Comparison of ENCODE assay signal across 12 mouse cellular contexts in genomic region chr16:35890645-35891044, GRCm38 (mm10). TPM values are rescaled to one million over a fixed set of nuclear protein-coding genes. Genes with fewer than 3 reads are reported as not detected.
A peak's percentile ranks its signal among the peaks of the same experiment; 100 is the strongest.
DNase-seq lines count a peak whose midpoint lies in the region; ATAC-seq and TF ChIP-seq lines count a peak whose summit lies in the region.
"Had no signal": no experiment of that assay in that cellular context is flagged by ENCODE, and none has a peak within 500 bp of the region (broad histone marks: within the 10 kb centered on the region; RNA-seq: fewer than 3 reads in every experiment).

No protein-coding gene starts in this region.

- no peak for DNase-seq in gastrocnemius, adult 2 months
- DNase-seq in gastrocnemius, postnatal 25 days: no peak
- no peak for DNase-seq in lung, postnatal 0 days (ENCODE audit: low spot score)
- DNase-seq in lung, postnatal 25 days (ENCODE audit: low spot score): no peak
- DNase-seq in Patski (ENCODE audit: low read depth, low spot score): no peak
- DNase-seq in urinary bladder, adult 18-20 months (ENCODE audit: low spot score in 2 of 2): no peak
- DNase-seq: gastrocnemius, postnatal 10 days; left cerebral cortex, postnatal 4 days; lung, postnatal 36 days had no signal

- no peak overlapping the region for H3K4me2 ChIP-seq in lung, postnatal 0 days (replicated peaks; ENCODE audit: low read depth, low read length)

- no peak for ATAC-seq in lung, postnatal 0 days
- no peak for ATAC-seq in Patski
- no peak for ATAC-seq in cerebellum, adult (ENCODE audit: insufficient number of reproducible peaks, low FRiP score, low TSS enrichment)

- H3K36me3 ChIP-seq in lung, postnatal 0 days (ENCODE audit: insufficient read depth, low read length): no peaks in the 10 kb centered on the region
- H3K36me3 ChIP-seq in small intestine, adult 2 months (ENCODE audit: control insufficient read depth, insufficient read depth, low read length): no peaks in the 10 kb centered on the region

- in situ Hi-C loops in Patski (cut with MboI; ENCODE audit: low pct_unique_long_range_greater_than_20kb): no loop called here

- no peak overlapping the region for H3K4me3 ChIP-seq in gastrocnemius, adult 2 months
- no peak overlapping the region for H3K4me3 ChIP-seq in lung, postnatal 0 days (ENCODE audit: low read depth, low read length)
- H3K4me3 ChIP-seq in small intestine, adult 2 months (ENCODE audit: low read depth, low read length): no peak overlapping the region
- H3K4me3 ChIP-seq: myocyte had no signal

- H3K9ac ChIP-seq in lung, postnatal 0 days (replicated peaks; ENCODE audit: low read depth): no peak overlapping the region

- H3K9me3 ChIP-seq in lung, postnatal 0 days (ENCODE audit: low read length): no peaks in the 10 kb centered on the region

- TF ChIP-seq POLR2A in small intestine, adult 2 months (IDR thresholded peaks at IDR 0.05; ENCODE audit: low read depth, low read length): no peak

- TF ChIP-seq EP300 in lung, postnatal 0 days (IDR thresholded peaks at IDR 0.05): no peak

- CTCF ChIA-PET in Patski (lab: Charles Lee): interaction anchor here (1.0 to 1.7 kb wide), 4 partner anchors 11 to 74 kb away, joined by 3 to 4 read pairs (median 4); no protein-coding TSS in a partner anchor

- POLR2A ChIA-PET in Patski (lab: Charles Lee): no interaction called here

- peak; percentile 40 for TF ChIP-seq CTCF in gastrocnemius, adult 2 months (IDR thresholded peaks at IDR 0.05)
- TF ChIP-seq CTCF in lung, postnatal 0 days (IDR thresholded peaks at IDR 0.05): peak; percentile 60
- peak; percentile 63 for TF ChIP-seq CTCF in Patski (IDR thresholded peaks at IDR 0.05)
- peak; percentile 37; the same call in 1 of the 2 replicates for TF ChIP-seq CTCF in small intestine, adult 2 months (IDR thresholded peaks at IDR 0.05; ENCODE audit: extremely low read depth, insufficient read length, insufficient replicate concordance, low read depth, low read length)

- intact Hi-C loops in gastrocnemius, adult 2 months (cut with DNase I): no loop called here

- no peak overlapping the region for H3K27ac ChIP-seq in gastrocnemius, adult 2 months
- H3K27ac ChIP-seq in lung, postnatal 0 days (ENCODE audit: low read length): no peak overlapping the region
- no peak overlapping the region for H3K27ac ChIP-seq in small intestine, adult 2 months (ENCODE audit: insufficient read depth, low read depth, low read length)

- H3K27me3 ChIP-seq in lung, postnatal 0 days (replicated peaks; ENCODE audit: insufficient read depth, low read length): no peaks in the 10 kb centered on the region
- peaks cover 3% of the 10 kb centered on the region for H3K27me3 ChIP-seq in Patski
- no peaks in the 10 kb centered on the region for H3K27me3 ChIP-seq in small intestine, adult 2 months (ENCODE audit: control insufficient read depth, insufficient read depth, low read length)

- WGBS in lung, postnatal 0 days: 70% methylated on average over 3 of the region's 3 CpGs
- 88% methylated on average over 3 of the region's 3 CpGs for WGBS in small intestine, adult 2 months

- no peaks in the 10 kb centered on the region for H3K4me1 ChIP-seq in lung, postnatal 0 days (ENCODE audit: insufficient read depth, low read depth, low read length)
- H3K4me1 ChIP-seq in small intestine, adult 2 months (ENCODE audit: control insufficient read depth, insufficient read depth, insufficient read length, low read length): no peaks in the 10 kb centered on the region

RNA-seq across cellular contexts. Expression of gene Parp14, which starts 19.3 kb away (rescaled TPM):
- total RNA-seq in gastrocnemius, adult 2 months (2021): 1 to 10 TPM; 2.9 to 4.4 TPM
- total RNA-seq in gastrocnemius, postnatal 25 days (2021): 1 to 10 TPM; 3.2 to 3.3 TPM
- 2.9 and 3.8 TPM in 2 replicates for polyA plus RNA-seq in lung, postnatal 0 days (2015; fragmentation: Nextera tagmentation; extraction: Ambion mirVana)
- 8.7 TPM for polyA plus RNA-seq in Patski (2021)
- polyA plus RNA-seq in small intestine, adult 2 months (2012; rRNA removed): 4.5 and 17.5 TPM in 2 replicates

RNA-seq across cellular contexts. Expression of gene Parp9, which starts 47.6 kb away (rescaled TPM):
- 1 to 10 TPM; 3.7 to 4.9 TPM for total RNA-seq in gastrocnemius, adult 2 months (2021)
- total RNA-seq in gastrocnemius, postnatal 25 days (2021): 1 to 10 TPM; 4.0 to 4.3 TPM
- polyA plus RNA-seq in lung, postnatal 0 days (2015; fragmentation: Nextera tagmentation; extraction: Ambion mirVana): 14.2 and 14.6 TPM in 2 replicates
- polyA plus RNA-seq in Patski (2021): 21.2 TPM
- polyA plus RNA-seq in small intestine, adult 2 months (2012; rRNA removed): 2.6 and 7.6 TPM in 2 replicates

RNA-seq across cellular contexts. Expression of gene Dtx3l, which starts 48.3 kb away (rescaled TPM):
- total RNA-seq in gastrocnemius, adult 2 months (2021): 1 to 10 TPM; 3.3 to 4.5 TPM
- total RNA-seq in gastrocnemius, postnatal 25 days (2021): 1 to 10 TPM; 3.2 to 4.2 TPM
- polyA plus RNA-seq in lung, postnatal 0 days (2015; fragmentation: Nextera tagmentation; extraction: Ambion mirVana): 6.2 and 6.4 TPM in 2 replicates
- polyA plus RNA-seq in Patski (2021): 8.2 TPM
- 5.5 and 16.7 TPM in 2 replicates for polyA plus RNA-seq in small intestine, adult 2 months (2012; rRNA removed)
